Mouse (Mus musculus): ENCODE data around the gene Rps2. TPM values are rescaled to one million over a fixed set of nuclear protein-coding genes. Genes with fewer than 3 reads are reported as not detected.
A peak's percentile ranks its signal among the peaks of the same experiment; 100 is the strongest.

Gene Rps2
- polyA plus RNA-seq, 1 experiment = 515 TPM

DNA sequence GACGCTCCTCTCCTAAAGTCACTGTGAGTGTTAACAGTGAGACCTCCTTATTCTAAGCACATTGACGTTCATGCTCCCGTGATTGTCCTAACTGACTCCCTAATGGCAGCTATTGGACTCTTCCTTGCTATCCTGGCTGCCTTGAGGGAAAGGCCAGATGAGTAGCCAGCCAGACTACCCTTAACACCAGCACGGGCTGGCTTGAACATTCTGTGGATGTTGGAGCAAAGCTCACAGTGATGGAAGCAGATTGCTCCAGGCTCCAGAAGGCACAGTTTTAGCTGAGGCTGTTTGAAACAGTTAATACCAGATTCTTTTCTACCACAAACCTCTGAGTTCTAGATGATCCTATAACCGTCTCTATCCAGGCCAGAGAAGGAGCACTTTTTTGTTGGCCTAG is 26.0 kb downstream of the Rps2 start:
- H3K36me3 ChIP-seq (ENCODE audit: control insufficient read depth, insufficient read depth, low read length) = no peaks in the 10 kb centered on the region
- H3K4me3 ChIP-seq (ENCODE audit: control insufficient read depth, low read depth, low read length) = no peak overlapping the region
- TF ChIP-seq CTCF (IDR thresholded peaks at IDR 0.05; ENCODE audit: control insufficient read depth, insufficient read depth, insufficient replicate concordance, low read depth, low read length) (no peak), POLR2A (IDR thresholded peaks at IDR 0.05; ENCODE audit: control insufficient read depth, low read depth, low read length) (no peak)
- H3K27ac ChIP-seq (ENCODE audit: control insufficient read depth, insufficient read depth, low read depth, low read length) = no peak overlapping the region
- no peaks in the 10 kb centered on the region for H3K4me1 ChIP-seq (ENCODE audit: control insufficient read depth, insufficient read depth, low read length)
- H3K27me3 ChIP-seq (ENCODE audit: control insufficient read depth, insufficient read depth, low read length) = no peaks in the 10 kb centered on the region

GRCm38 (mm10) chr17:24744381-24744780 is 26.5 kb downstream of the Rps2 start:
- Histone ChIP-seq H3K27ac (ENCODE audit: control insufficient read depth, insufficient read depth, low read depth, low read length) (no peak overlapping the region), H3K27me3 (ENCODE audit: control insufficient read depth, insufficient read depth, low read length) (no peaks in the 10 kb centered on the region), H3K4me1 (ENCODE audit: control insufficient read depth, insufficient read depth, low read length) (no peaks in the 10 kb centered on the region), H3K4me3 (ENCODE audit: control insufficient read depth, low read depth, low read length) (no peak overlapping the region), H3K36me3 (ENCODE audit: control insufficient read depth, insufficient read depth, low read length) (no peaks in the 10 kb centered on the region)
- TF ChIP-seq CTCF (IDR thresholded peaks at IDR 0.05; ENCODE audit: control insufficient read depth, insufficient read depth, insufficient replicate concordance, low read depth, low read length) = no peak
- TF ChIP-seq POLR2A (IDR thresholded peaks at IDR 0.05; ENCODE audit: control insufficient read depth, low read depth, low read length) = no peak

- H3K27ac ChIP-seq (ENCODE audit: control insufficient read depth, insufficient read depth, low read depth, low read length) = no peak overlapping the region
- peak; percentile 72; the same call in 1 of the 2 replicates for TF ChIP-seq CTCF (IDR thresholded peaks at IDR 0.05; ENCODE audit: control insufficient read depth, insufficient read depth, insufficient replicate concordance, low read depth, low read length)
- TF ChIP-seq POLR2A (IDR thresholded peaks at IDR 0.05; ENCODE audit: control insufficient read depth, low read depth, low read length) = no peak
- H3K4me1 ChIP-seq (ENCODE audit: control insufficient read depth, insufficient read depth, low read length) = no peaks in the 10 kb centered on the region
- H3K4me3 ChIP-seq (ENCODE audit: control insufficient read depth, low read depth, low read length) = no peak overlapping the region
- H3K27me3 ChIP-seq (ENCODE audit: control insufficient read depth, insufficient read depth, low read length) = no peaks in the 10 kb centered on the region
- H3K36me3 ChIP-seq (ENCODE audit: control insufficient read depth, insufficient read depth, low read length) = no peaks in the 10 kb centered on the region
Observed at GRCm38 (mm10) chr17:24745526-24746497, 27.9 kb downstream of the Rps2 start.

GRCm38 (mm10) chr17:24746986-24747385 is 29.1 kb downstream of the Rps2 start:
- TF ChIP-seq POLR2A (IDR thresholded peaks at IDR 0.05; ENCODE audit: control insufficient read depth, low read depth, low read length) (no peak), CTCF (IDR thresholded peaks at IDR 0.05; ENCODE audit: control insufficient read depth, insufficient read depth, insufficient replicate concordance, low read depth, low read length) (no peak)
- Histone ChIP-seq H3K36me3 (ENCODE audit: control insufficient read depth, insufficient read depth, low read length) (no peaks in the 10 kb centered on the region), H3K27ac (ENCODE audit: control insufficient read depth, insufficient read depth, low read depth, low read length) (no peak overlapping the region), H3K27me3 (ENCODE audit: control insufficient read depth, insufficient read depth, low read length) (no peaks in the 10 kb centered on the region; the same call in 1 of the 2 replicates), H3K4me1 (ENCODE audit: control insufficient read depth, insufficient read depth, low read length) (no peaks in the 10 kb centered on the region), H3K4me3 (ENCODE audit: control insufficient read depth, low read depth, low read length) (no peak overlapping the region)

DNA sequence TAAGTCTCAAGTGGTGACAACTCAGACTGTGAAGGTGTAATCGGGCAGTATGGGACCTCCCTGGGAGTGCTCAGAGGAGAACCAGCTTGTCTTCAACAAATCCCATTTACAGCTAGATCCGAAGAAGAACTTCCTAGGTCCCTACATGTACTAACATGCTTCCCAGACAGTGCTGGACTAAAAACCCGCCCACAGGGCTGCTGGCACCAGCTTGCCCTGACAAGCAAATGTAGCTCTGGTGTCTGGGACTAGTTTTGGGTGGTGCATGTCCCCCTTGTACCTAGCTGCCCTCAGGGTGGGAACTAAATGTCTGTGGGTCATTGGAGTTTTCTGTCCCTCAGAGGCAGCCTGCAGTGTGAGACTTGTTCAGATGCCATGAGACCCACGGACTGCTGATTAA is 33.6 kb downstream of the Rps2 start:
- peaks cover 4% of the 10 kb centered on the region for H3K27me3 ChIP-seq (ENCODE audit: control insufficient read depth, insufficient read depth, low read length)

DNA sequence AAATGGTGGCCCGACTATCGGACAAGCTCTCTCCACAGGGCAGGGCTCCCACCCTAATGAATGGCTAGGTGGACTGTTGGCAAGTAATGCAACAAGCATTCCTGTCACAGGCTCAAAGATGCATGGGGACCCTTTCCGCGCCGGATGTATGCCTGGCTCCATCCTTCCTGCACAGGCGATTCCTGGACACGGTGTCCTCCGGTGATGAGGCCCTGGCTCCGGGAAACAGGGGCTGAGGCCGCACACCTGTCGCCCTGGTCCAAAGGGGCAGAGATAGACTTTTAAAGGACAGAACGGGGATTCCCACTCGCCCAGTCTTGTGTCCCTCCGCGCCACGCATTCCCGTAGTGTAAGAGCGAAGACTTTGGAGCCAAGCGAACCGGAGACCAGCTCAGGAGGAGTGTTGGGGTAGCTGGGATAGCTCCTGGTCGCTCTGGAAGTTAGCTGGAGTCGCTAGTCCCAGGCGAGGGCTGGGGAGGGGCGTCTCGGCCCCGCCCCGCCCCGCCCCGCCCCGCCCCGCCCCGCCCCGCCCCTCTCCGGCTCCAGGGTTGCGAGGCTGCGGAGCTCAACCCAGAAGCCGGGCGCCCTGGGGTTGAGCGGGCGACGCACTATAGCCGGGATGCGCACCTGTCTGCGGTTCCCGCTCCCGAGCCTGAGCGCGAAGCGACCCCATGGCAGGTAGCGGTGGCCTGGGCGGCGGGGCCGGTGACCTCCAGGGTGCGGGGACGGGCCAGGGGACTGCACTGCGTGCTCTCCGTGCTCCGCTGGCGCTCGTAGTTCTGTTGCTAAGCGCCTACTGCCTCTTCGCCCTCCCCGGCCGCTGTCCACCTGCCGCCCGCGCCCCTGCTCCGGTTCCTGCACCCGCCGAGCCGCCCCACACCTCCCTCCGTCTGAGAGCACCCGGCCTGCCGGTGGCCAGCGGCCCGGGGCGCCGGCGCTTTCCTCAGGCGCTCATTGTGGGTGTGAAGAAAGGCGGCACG is 34.8 kb downstream of the Rps2 start, which contains the start of gene Hs3st6:
Gene Hs3st6 (plus strand): TSS at position 574 of the 980 bp plus-strand sequence.
- H3K4me1 ChIP-seq (ENCODE audit: control insufficient read depth, insufficient read depth, low read length) = peaks cover 13% of the 10 kb centered on the region
- H3K4me3 ChIP-seq (ENCODE audit: control insufficient read depth, low read depth, low read length) = peak within 1 kb of the TSS; percentile 75
- no peaks in the 10 kb centered on the region for H3K36me3 ChIP-seq (ENCODE audit: control insufficient read depth, insufficient read depth, low read length)
- no peak within 1 kb of the TSS for H3K27ac ChIP-seq (ENCODE audit: control insufficient read depth, insufficient read depth, low read depth, low read length)
- H3K27me3 ChIP-seq (ENCODE audit: control insufficient read depth, insufficient read depth, low read length) = peaks cover 4% of the 10 kb centered on the region
- TF ChIP-seq POLR2A (IDR thresholded peaks at IDR 0.05; ENCODE audit: control insufficient read depth, low read depth, low read length) (no peak), CTCF (IDR thresholded peaks at IDR 0.05; ENCODE audit: control insufficient read depth, insufficient read depth, insufficient replicate concordance, low read depth, low read length) (no peak)

More for the DNA sequence above, 33.6 kb downstream of the Rps2 start:
- H3K4me3 ChIP-seq (ENCODE audit: control insufficient read depth, low read depth, low read length) = no peak overlapping the region
- peaks cover 13% of the 10 kb centered on the region for H3K4me1 ChIP-seq (ENCODE audit: control insufficient read depth, insufficient read depth, low read length)
- H3K27ac ChIP-seq (ENCODE audit: control insufficient read depth, insufficient read depth, low read depth, low read length) = no peak overlapping the region
- no peaks in the 10 kb centered on the region for H3K36me3 ChIP-seq (ENCODE audit: control insufficient read depth, insufficient read depth, low read length)
- TF ChIP-seq POLR2A (IDR thresholded peaks at IDR 0.05; ENCODE audit: control insufficient read depth, low read depth, low read length) = no peak
- TF ChIP-seq CTCF (IDR thresholded peaks at IDR 0.05; ENCODE audit: control insufficient read depth, insufficient read depth, insufficient replicate concordance, low read depth, low read length) = no peak

Data from testis, adult 2 months (tissue).